In genomic region chr1:187650786-187651687, GRCm38 (mm10) we compare ENCODE assay signal across 7 mouse cellular contexts. TPM values are rescaled to one million over a fixed set of nuclear protein-coding genes. Genes with fewer than 3 reads are reported as not detected.
DNase-seq lines count a peak whose midpoint lies in the region; ATAC-seq and TF ChIP-seq lines count a peak whose summit lies in the region.

No protein-coding gene starts in this region.

- TF ChIP-seq EP300 in lung, postnatal 0 days (IDR thresholded peaks at IDR 0.05) = no peak

- TF ChIP-seq CTCF in lung, postnatal 0 days (IDR thresholded peaks at IDR 0.05) = no peak
- TF ChIP-seq CTCF in hindbrain, postnatal 0 days (IDR thresholded peaks at IDR 0.05; ENCODE audit: low read depth) = peak; percentile 17

- no peak overlapping the region for H3K27ac ChIP-seq in lung, postnatal 0 days (ENCODE audit: low read length)
- peak overlapping the region; percentile 90 for H3K27ac ChIP-seq in forebrain, embryonic 10.5 days
- peak overlapping the region; percentile 85 for H3K27ac ChIP-seq in hindbrain, postnatal 0 days
- H3K27ac ChIP-seq in midbrain, embryonic 13.5 days = peak overlapping the region; percentile 87

- peak overlapping the region; percentile 53 for H3K4me3 ChIP-seq in lung, postnatal 0 days (ENCODE audit: low read depth, low read length)
- peak overlapping the region; percentile 68 for H3K4me3 ChIP-seq in forebrain, embryonic 10.5 days
- H3K4me3 ChIP-seq in hindbrain, postnatal 0 days (ENCODE audit: low read length) = peak overlapping the region; percentile 74
- H3K4me3 ChIP-seq in midbrain, embryonic 13.5 days (replicated peaks) = peak overlapping the region; percentile 68

- WGBS in lung, postnatal 0 days = 12% methylated on average over 24 of the region's 24 CpGs
- 8% methylated on average over 24 of the region's 24 CpGs for WGBS in forebrain, embryonic 10.5 days
- WGBS in hindbrain, postnatal 0 days = 8% methylated on average over 24 of the region's 24 CpGs
- 7% methylated on average over 24 of the region's 24 CpGs for WGBS in midbrain, embryonic 13.5 days

- no peak for ATAC-seq in lung, postnatal 0 days
- ATAC-seq in hindbrain, postnatal 0 days = peak; percentile 50
- peak; percentile 53 for ATAC-seq in midbrain, embryonic 13.5 days

- peak overlapping the region; percentile 97 for H3K4me2 ChIP-seq in lung, postnatal 0 days (replicated peaks; ENCODE audit: low read depth, low read length)
- H3K4me2 ChIP-seq in hindbrain, postnatal 0 days (ENCODE audit: low read depth, low read length) = peak overlapping the region; percentile 88
- H3K4me2 ChIP-seq in midbrain, embryonic 13.5 days (replicated peaks) = peak overlapping the region; percentile 89

- intact Hi-C loops in gastrocnemius, postnatal 14 days (cut with DNase I; ENCODE audit: low total_unique reads) = no loop called here

- DNase-seq in lung, postnatal 0 days (ENCODE audit: low spot score) = no peak
- no peak for DNase-seq in lung, adult 18-20 months
- no peak for DNase-seq in forebrain, embryonic 10.5 days (ENCODE audit: extremely low spot score, low spot score)
- peak; percentile 60 for DNase-seq in hindbrain, postnatal 0 days (ENCODE audit: low spot score)
- no peak for DNase-seq in gastrocnemius, postnatal 14 days
- no peak for DNase-seq in thymus, postnatal 14 days

- H3K9ac ChIP-seq in lung, postnatal 0 days (replicated peaks; ENCODE audit: low read depth) = 0 out of 2 replicates have a peak overlapping the region, but pooled peaks have one; percentile 42
- H3K9ac ChIP-seq in hindbrain, postnatal 0 days (replicated peaks; ENCODE audit: low read length) = peak overlapping the region; percentile 85
- peak overlapping the region; percentile 87 for H3K9ac ChIP-seq in midbrain, embryonic 13.5 days (replicated peaks)

- H3K36me3 ChIP-seq in lung, postnatal 0 days (ENCODE audit: insufficient read depth, low read length) = no peaks in the 10 kb centered on the region
- no peaks in the 10 kb centered on the region for H3K36me3 ChIP-seq in forebrain, embryonic 10.5 days (replicated peaks)
- no peaks in the 10 kb centered on the region; the same call in 1 of the 2 replicates for H3K36me3 ChIP-seq in hindbrain, postnatal 0 days (ENCODE audit: insufficient read depth, low read length)
- no peaks in the 10 kb centered on the region for H3K36me3 ChIP-seq in midbrain, embryonic 13.5 days

- no peaks in the 10 kb centered on the region for H3K27me3 ChIP-seq in lung, postnatal 0 days (replicated peaks; ENCODE audit: insufficient read depth, low read length)
- peaks cover 31% of the 10 kb centered on the region for H3K27me3 ChIP-seq in forebrain, embryonic 10.5 days (ENCODE audit: poor library complexity, severe bottlenecking)
- H3K27me3 ChIP-seq in hindbrain, postnatal 0 days (ENCODE audit: insufficient read depth, low read length) = no peaks in the 10 kb centered on the region
- H3K27me3 ChIP-seq in midbrain, embryonic 13.5 days = no peaks in the 10 kb centered on the region

- H3K4me1 ChIP-seq in lung, postnatal 0 days (ENCODE audit: insufficient read depth, low read depth, low read length) = no peaks in the 10 kb centered on the region
- H3K4me1 ChIP-seq in forebrain, embryonic 10.5 days = peaks cover 25% of the 10 kb centered on the region
- peaks cover 7% of the 10 kb centered on the region; the same call in 1 of the 2 replicates for H3K4me1 ChIP-seq in hindbrain, postnatal 0 days (ENCODE audit: insufficient read depth, low read length)
- H3K4me1 ChIP-seq in midbrain, embryonic 13.5 days (replicated peaks) = peaks cover 18% of the 10 kb centered on the region

- H3K9me3 ChIP-seq in lung, postnatal 0 days (ENCODE audit: low read length) = no peaks in the 10 kb centered on the region
- no peaks in the 10 kb centered on the region for H3K9me3 ChIP-seq in forebrain, embryonic 10.5 days
- H3K9me3 ChIP-seq in hindbrain, postnatal 0 days (ENCODE audit: low read length) = no peaks in the 10 kb centered on the region
- no peaks in the 10 kb centered on the region for H3K9me3 ChIP-seq in midbrain, embryonic 13.5 days

RNA-seq across cellular contexts. Expression of gene Esrrg, which starts 42.4 kb away (rescaled TPM):
- 0.54 and 0.93 TPM in 2 replicates for polyA plus RNA-seq in lung, postnatal 0 days (2015; fragmentation: Nextera tagmentation; extraction: Ambion mirVana)
- polyA plus RNA-seq in forebrain, embryonic 10.5 days (2016; fragmentation: Nextera tagmentation; extraction: Ambion mirVana) = 1.3 and 1.8 TPM in 2 replicates
- 41.6 and 51.6 TPM in 2 replicates for total RNA-seq in hindbrain, postnatal 0 days (2014; rRNA removed)
- polyA plus RNA-seq in hindbrain, postnatal 0 days (2015; fragmentation: Nextera tagmentation; extraction: Ambion mirVana) = 25.7 and 28.0 TPM in 2 replicates
- 16.5 and 16.9 TPM in 2 replicates for polyA plus RNA-seq in midbrain, embryonic 13.5 days (2015; fragmentation: Nextera tagmentation; extraction: Ambion mirVana)
- total RNA-seq in gastrocnemius, postnatal 14 days (2021) = 10 to 100 TPM; 10.5 to 16.2 TPM
